Mouse (Mus musculus): ENCODE results near the gene Gatd1. TPM values are rescaled to one million over a fixed set of nuclear protein-coding genes. Genes with fewer than 3 reads are reported as not detected.
"Not testable (repeated sequence)": the region's sequence is repeated elsewhere in the genome, so short reads cannot be mapped to it uniquely, and the experiment has no call there.

Gatd1 gene
- polyA plus RNA-seq, 1 experiment from 2014 or later = 44.8 TPM

DNA sequence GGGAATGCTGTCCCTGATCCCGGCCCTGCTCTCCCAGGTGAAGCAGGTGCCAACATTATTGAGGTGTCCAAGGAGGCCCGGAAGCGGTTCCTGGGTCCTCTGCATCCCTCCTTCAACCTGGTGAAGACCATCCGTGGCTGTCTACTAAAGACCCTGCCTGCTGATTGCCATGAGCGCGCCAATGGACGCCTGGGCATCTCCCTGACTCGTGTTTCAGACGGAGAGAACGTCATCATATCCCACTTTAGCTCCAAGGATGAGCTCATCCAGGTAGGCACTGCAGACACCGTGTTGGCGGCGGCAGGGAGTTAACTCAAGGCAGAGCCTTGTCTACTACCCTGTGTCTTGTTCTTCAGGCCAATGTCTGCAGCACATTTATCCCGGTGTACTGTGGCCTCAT is 43.3 kb upstream of the Gatd1 start:
- no peak for ATAC-seq (ENCODE audit: low read depth)
- Histone ChIP-seq H3K4me2 (ENCODE audit: low read depth, low read length) (no peak overlapping the region), H3K4me1 (ENCODE audit: control insufficient read depth, insufficient read depth, low read length) (peaks cover 13% of the 10 kb centered on the region), H3K4me3 (ENCODE audit: low read depth, low read length) (no peak overlapping the region), H3K27me3 (ENCODE audit: control insufficient read depth, insufficient read depth, low read length) (peaks cover 22% of the 10 kb centered on the region), H3K36me3 (ENCODE audit: control insufficient read depth, insufficient read depth, low read length) (peaks cover 8% of the 10 kb centered on the region; the same call in 1 of the 2 replicates), H3K27ac (ENCODE audit: low read depth, low read length) (no peak overlapping the region), H3K9me3 (ENCODE audit: control insufficient read depth, low read length) (no peaks in the 10 kb centered on the region), H3K9ac (replicated peaks; ENCODE audit: low read depth, low read length) (no peak overlapping the region)
- WGBS = 93% methylated on average over 14 of the region's 14 CpGs

DNA sequence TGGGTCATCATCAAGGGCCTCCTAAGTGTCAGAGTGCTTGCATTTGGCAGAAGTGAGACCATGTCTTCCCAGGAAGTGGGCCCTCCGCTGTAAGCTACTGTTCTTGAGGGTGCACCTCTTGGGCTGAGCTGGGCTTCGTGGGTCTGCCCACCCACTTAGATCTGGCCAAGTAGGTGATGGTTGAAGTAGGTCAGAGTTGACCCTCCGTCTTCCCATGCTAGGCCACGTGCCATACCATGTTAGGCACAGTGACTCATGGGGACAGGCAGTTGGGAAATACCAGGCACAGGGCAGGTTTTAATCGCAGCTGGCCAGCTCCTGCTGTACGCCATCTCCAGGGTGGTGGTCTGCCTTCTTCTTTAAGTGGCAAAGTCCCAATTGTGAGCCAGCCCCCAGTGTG is 42.8 kb upstream of the Gatd1 start:
- Histone ChIP-seq H3K9ac (replicated peaks; ENCODE audit: low read depth, low read length) (no peak overlapping the region), H3K27ac (ENCODE audit: low read depth, low read length) (no peak overlapping the region), H3K27me3 (ENCODE audit: control insufficient read depth, insufficient read depth, low read length) (peaks cover 18% of the 10 kb centered on the region), H3K4me3 (ENCODE audit: low read depth, low read length) (no peak overlapping the region), H3K4me1 (ENCODE audit: control insufficient read depth, insufficient read depth, low read length) (peaks cover 11% of the 10 kb centered on the region), H3K36me3 (ENCODE audit: control insufficient read depth, insufficient read depth, low read length) (peaks cover 9% of the 10 kb centered on the region; the same call in 1 of the 2 replicates), H3K4me2 (ENCODE audit: low read depth, low read length) (no peak overlapping the region), H3K9me3 (ENCODE audit: control insufficient read depth, low read length) (no peaks in the 10 kb centered on the region)
- 92% methylated on average over 6 of the region's 6 CpGs for WGBS
- no peak for ATAC-seq (ENCODE audit: low read depth)

DNA sequence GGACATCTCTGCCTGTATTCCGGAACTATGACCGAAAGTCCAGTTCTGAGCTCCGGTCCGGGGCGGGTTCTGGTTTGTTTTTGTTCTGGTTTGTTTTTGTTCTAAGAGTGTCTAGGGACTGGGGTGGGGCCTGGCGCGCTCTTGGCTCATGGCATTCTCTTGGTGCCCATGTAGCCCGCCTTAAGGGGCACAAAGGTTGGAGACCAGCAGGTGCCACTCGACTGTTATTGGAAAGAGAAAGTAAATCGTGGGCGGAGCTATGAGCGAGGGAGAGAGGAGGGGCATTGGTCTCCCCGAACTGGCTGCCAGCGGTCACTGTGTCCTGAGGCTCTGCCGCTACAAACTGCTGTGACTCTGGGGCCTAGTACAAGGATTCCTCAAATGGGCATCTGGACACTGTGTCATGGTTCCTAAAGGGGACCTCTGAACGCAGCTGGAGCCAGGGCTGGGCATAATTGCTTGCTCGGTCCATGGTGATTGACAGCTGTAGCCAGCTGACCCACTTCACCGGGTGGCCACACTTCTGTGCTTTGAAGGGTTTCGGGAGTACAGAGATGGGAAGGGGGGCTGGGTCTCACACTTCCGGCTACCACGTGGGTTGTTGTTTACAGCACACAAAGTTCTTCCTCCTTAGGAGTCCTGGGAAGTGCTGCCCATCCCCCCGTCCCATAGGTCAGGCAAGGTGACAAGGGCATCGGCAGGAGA is 41.8 kb upstream of the Gatd1 start:
- 1% methylated on average over 23 of the region's 23 CpGs for WGBS
- Histone ChIP-seq H3K4me2 (ENCODE audit: low read depth, low read length) (peak overlapping the region; percentile 71), H3K4me3 (ENCODE audit: low read depth, low read length) (peak overlapping the region; percentile 49), H3K9ac (replicated peaks; ENCODE audit: low read depth, low read length) (peak overlapping the region; percentile 55), H3K27ac (ENCODE audit: low read depth, low read length) (peak overlapping the region; percentile 10; the same call in 1 of the 2 replicates), H3K36me3 (ENCODE audit: control insufficient read depth, insufficient read depth, low read length) (peaks cover 16% of the 10 kb centered on the region; the same call in 1 of the 2 replicates), H3K27me3 (ENCODE audit: control insufficient read depth, insufficient read depth, low read length) (peaks cover 13% of the 10 kb centered on the region), H3K4me1 (ENCODE audit: control insufficient read depth, insufficient read depth, low read length) (peaks cover 10% of the 10 kb centered on the region), H3K9me3 (ENCODE audit: control insufficient read depth, low read length) (no peaks in the 10 kb centered on the region)
- peak; percentile 41 for ATAC-seq (ENCODE audit: low read depth)

DNA sequence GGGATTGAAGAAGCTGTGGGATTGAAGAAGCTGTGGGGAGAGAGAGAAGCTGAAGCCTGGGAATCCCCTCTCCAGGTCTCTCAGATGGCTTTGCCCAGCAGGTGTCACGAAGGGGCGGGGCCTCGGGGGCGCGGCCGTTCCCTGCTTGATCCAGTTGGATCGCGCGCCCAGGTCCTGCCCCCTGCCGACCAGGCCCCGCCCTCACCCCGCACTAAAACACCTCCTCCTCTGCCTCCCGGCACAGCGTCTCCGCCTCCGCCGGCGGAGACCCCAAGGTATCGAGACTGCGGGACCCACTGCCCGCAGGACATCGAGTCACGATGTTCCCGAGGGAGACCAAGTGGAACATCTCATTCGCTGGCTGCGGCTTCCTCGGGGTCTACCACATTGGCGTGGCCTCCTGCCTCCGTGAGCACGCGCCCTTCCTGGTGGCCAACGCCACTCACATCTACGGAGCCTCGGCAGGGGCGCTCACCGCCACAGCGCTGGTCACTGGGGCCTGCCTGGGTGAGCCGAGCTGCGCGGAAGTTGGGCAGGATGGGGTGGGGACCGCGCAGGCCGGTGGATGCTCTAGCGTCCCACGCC is 41.1 kb upstream of the Gatd1 start, which contains the start of gene Pnpla2:
Gene Pnpla2 (plus strand): TSS at position 232 of the 585 bp plus-strand sequence.
- H3K4me1 ChIP-seq (ENCODE audit: control insufficient read depth, insufficient read depth, low read length) = peaks cover 10% of the 10 kb centered on the region
- peak within 1 kb of the TSS; percentile 71 for H3K4me2 ChIP-seq (ENCODE audit: low read depth, low read length)
- H3K27me3 ChIP-seq (ENCODE audit: control insufficient read depth, insufficient read depth, low read length) = peaks cover 8% of the 10 kb centered on the region
- WGBS = under 1% methylated on average over 45 of the region's 45 CpGs
- peak within 1 kb of the TSS; percentile 49 for H3K4me3 ChIP-seq (ENCODE audit: low read depth, low read length)
- H3K27ac ChIP-seq (ENCODE audit: low read depth, low read length) = peak within 1 kb of the TSS; percentile 10; the same call in 1 of the 2 replicates
- no peaks in the 10 kb centered on the region for H3K9me3 ChIP-seq (ENCODE audit: control insufficient read depth, low read length)
- ATAC-seq (ENCODE audit: low read depth) = peak; percentile 80
- peaks cover 20% of the 10 kb centered on the region; the same call in 1 of the 2 replicates for H3K36me3 ChIP-seq (ENCODE audit: control insufficient read depth, insufficient read depth, low read length)
- peak within 1 kb of the TSS; percentile 55 for H3K9ac ChIP-seq (replicated peaks; ENCODE audit: low read depth, low read length)

DNA sequence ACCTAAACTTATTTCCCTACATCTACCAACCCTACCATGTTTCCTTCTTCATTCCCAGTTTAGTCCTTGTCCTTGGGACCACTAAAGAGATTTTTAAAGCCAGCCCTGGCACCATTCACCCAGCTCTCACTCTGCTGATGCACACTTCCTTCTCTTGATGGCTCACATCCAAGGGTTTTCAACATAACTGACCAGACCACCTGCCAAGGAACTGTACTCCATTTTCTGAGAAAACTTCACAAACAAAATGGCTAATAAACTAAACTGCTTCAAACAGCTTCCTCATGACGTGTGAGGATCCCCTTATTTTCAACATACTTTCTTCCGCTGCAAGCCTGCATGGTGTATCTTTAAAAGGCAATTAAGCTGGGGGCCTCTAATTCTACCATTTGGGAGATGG is 39.7 kb upstream of the Gatd1 start:
- 81% methylated on average over 2 of the region's 2 CpGs for WGBS
- ATAC-seq (ENCODE audit: low read depth) = no peak

GRCm38 (mm10) chr7:141451928-141452327 is 38.0 kb upstream of the Gatd1 start:
- ATAC-seq (ENCODE audit: low read depth) = no peak
- Histone ChIP-seq H3K4me3 (ENCODE audit: low read depth, low read length) (no peak overlapping the region), H3K27me3 (ENCODE audit: control insufficient read depth, insufficient read depth, low read length) (no peaks in the 10 kb centered on the region), H3K4me1 (ENCODE audit: control insufficient read depth, insufficient read depth, low read length) (peaks cover 18% of the 10 kb centered on the region), H3K27ac (ENCODE audit: low read depth, low read length) (no peak overlapping the region), H3K9me3 (ENCODE audit: control insufficient read depth, low read length) (no peaks in the 10 kb centered on the region), H3K4me2 (ENCODE audit: low read depth, low read length) (no peak overlapping the region), H3K36me3 (ENCODE audit: control insufficient read depth, insufficient read depth, low read length) (peaks cover 17% of the 10 kb centered on the region; the same call in 1 of the 2 replicates), H3K9ac (replicated peaks; ENCODE audit: low read depth, low read length) (no peak overlapping the region)

More for the DNA sequence above, 39.7 kb upstream of the Gatd1 start:
- no peak overlapping the region for H3K4me2 ChIP-seq (ENCODE audit: low read depth, low read length)
- no peak overlapping the region for H3K27ac ChIP-seq (ENCODE audit: low read depth, low read length)
- H3K36me3 ChIP-seq (ENCODE audit: control insufficient read depth, insufficient read depth, low read length) = peaks cover 15% of the 10 kb centered on the region; the same call in 1 of the 2 replicates
- H3K27me3 ChIP-seq (ENCODE audit: control insufficient read depth, insufficient read depth, low read length) = no peaks in the 10 kb centered on the region
- H3K4me1 ChIP-seq (ENCODE audit: control insufficient read depth, insufficient read depth, low read length) = peaks cover 12% of the 10 kb centered on the region
- no peaks in the 10 kb centered on the region for H3K9me3 ChIP-seq (ENCODE audit: control insufficient read depth, low read length)
- no peak overlapping the region for H3K4me3 ChIP-seq (ENCODE audit: low read depth, low read length)
- H3K9ac ChIP-seq (replicated peaks; ENCODE audit: low read depth, low read length) = no peak overlapping the region

DNA sequence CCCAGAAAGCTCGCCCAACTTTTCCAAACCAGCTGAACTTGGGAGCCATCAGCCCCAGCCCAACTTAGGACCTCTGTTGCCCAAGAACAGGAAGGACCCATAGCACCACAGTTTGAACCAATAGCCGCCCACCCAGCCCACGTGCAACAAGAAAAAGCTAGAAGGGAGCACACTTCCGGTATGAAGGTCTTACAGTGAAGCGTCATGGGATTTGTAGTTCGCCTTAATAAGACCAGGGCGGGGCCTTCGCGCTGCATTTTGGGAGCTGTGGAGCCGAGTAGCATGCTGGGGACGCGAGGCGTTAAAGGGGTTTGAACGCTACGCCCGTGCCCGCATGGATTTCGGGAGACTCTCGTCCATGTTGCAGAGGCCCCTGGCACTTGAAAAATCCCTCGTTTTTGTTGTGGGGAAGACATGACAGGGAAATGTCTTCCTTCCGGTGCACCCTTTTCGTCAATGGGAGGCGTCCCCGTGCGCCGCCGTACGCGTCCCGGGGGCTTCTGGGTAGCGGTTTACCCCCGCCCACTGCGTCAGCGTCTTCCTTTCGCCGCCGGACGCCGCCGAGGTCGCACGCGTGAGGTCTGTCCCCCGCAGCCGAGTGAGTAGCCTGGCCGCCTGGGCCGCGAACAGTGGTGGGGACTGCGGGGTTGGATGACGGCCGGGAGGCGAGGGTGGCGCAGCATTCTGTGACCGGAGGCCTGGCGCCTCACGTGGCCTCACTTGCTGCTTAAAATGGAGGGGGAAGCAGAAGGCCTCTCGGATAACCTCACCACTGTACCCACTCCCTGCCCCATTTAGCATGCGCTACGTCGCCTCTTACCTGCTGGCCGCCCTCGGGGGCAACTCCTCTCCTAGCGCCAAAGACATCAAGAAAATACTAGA is 33.4 kb upstream of the Gatd1 start, which contains the start of gene Rplp2:
Gene Rplp2 (plus strand): TSS at position 261 of the 882 bp plus-strand sequence.
- Histone ChIP-seq H3K4me1 (ENCODE audit: control insufficient read depth, insufficient read depth, low read length) (peaks cover 17% of the 10 kb centered on the region; the same call in 1 of the 2 replicates), H3K9me3 (ENCODE audit: control insufficient read depth, low read length) (no peaks in the 10 kb centered on the region), H3K36me3 (ENCODE audit: control insufficient read depth, insufficient read depth, low read length) (peaks cover 17% of the 10 kb centered on the region; the same call in 1 of the 2 replicates), H3K4me3 (ENCODE audit: low read depth, low read length) (peak within 1 kb of the TSS; percentile 70), H3K4me2 (ENCODE audit: low read depth, low read length) (peak within 1 kb of the TSS; percentile 83), H3K27ac (ENCODE audit: low read depth, low read length) (peak within 1 kb of the TSS; percentile 91), H3K27me3 (ENCODE audit: control insufficient read depth, insufficient read depth, low read length) (no peaks in the 10 kb centered on the region), H3K9ac (replicated peaks; ENCODE audit: low read depth, low read length) (peak within 1 kb of the TSS; percentile 83)
- WGBS = under 1% methylated on average over 63 of the region's 63 CpGs
- peak; percentile 95 for ATAC-seq (ENCODE audit: low read depth)

DNA sequence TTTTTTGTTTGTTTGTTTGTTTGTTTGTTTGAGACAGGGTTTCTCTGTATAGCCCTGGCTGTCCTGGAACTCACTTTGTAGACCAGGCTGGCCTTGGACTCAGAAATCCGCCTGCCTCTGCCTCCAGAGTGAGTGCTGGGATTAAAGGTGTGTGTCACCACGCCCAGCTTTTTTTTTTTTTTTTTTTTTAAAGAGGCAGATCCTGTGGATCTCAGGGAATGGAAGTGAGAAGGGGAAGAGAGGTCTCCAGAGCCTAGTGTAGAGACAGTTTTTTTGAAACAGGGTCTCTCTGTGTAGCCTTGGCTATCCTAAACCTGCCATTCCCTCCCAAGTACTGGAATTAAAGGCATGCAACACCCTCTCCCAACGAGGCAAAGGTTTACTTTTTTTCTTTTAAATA is 32.4 kb upstream of the Gatd1 start:
- 94% methylated on average over 3 of the region's 3 CpGs for WGBS
- ATAC-seq (ENCODE audit: low read depth); H3K27ac ChIP-seq (ENCODE audit: low read depth, low read length); H3K27me3 ChIP-seq (ENCODE audit: control insufficient read depth, insufficient read depth, low read length); H3K9me3 ChIP-seq (ENCODE audit: control insufficient read depth, low read length); H3K4me3 ChIP-seq (ENCODE audit: low read depth, low read length); H3K9ac ChIP-seq (replicated peaks; ENCODE audit: low read depth, low read length): not testable (repeated sequence)
- Histone ChIP-seq H3K4me1 (ENCODE audit: control insufficient read depth, insufficient read depth, low read length) (peaks cover 17% of the 10 kb centered on the region; the same call in 1 of the 2 replicates), H3K4me2 (ENCODE audit: low read depth, low read length) (peak overlapping the region; percentile 83; the same call in 1 of the 2 replicates), H3K36me3 (ENCODE audit: control insufficient read depth, insufficient read depth, low read length) (peaks cover 12% of the 10 kb centered on the region; the same call in 1 of the 2 replicates)
